Mouse (Mus musculus) forebrain, postnatal 0 days (tissue): ENCODE data around the gene Adck2. TPM values are rescaled to one million over a fixed set of nuclear protein-coding genes. Genes with fewer than 3 reads are reported as not detected.

Source experiments
- ATAC-seq: fragments of 200-750 bp; cut with Nextera tagmentation; 2 replicates; pipeline ENCODE4 v1.8.0; 2017; ENCODE audit warnings: mild to moderate bottlenecking, moderate library complexity
- DNase-seq: peaks from one replicate; pipeline ENCODE4 v3.0.0-alpha.2; 2015
- H3K27ac ChIP-seq: fragments of 300-500 bp; sonication (generic); 2 replicates; pipeline ENCODE4 v1.5.1; 2014; ENCODE audit warnings: low read depth, mild to moderate bottlenecking, antibody characterized with exemption, low read length, moderate library complexity, mixed read lengths
- H3K27me3 ChIP-seq: fragments of 300-500 bp; sonication (generic); 2 replicates; pipeline ENCODE4 v1.6.1; 2014; ENCODE audit warnings: mild to moderate bottlenecking, low read length, mixed read lengths; ENCODE audit not compliant: insufficient read depth
- H3K36me3 ChIP-seq: fragments of 300-500 bp; sonication (generic); 2 replicates; pipeline ENCODE4 v1.6.1; 2014; ENCODE audit warnings: mild to moderate bottlenecking, moderate library complexity; ENCODE audit not compliant: insufficient read depth
- H3K4me1 ChIP-seq: fragments of 300-500 bp; sonication (generic); 2 replicates; pipeline ENCODE4 v1.6.1; 2014; ENCODE audit warnings: antibody characterized with exemption; ENCODE audit not compliant: insufficient read depth
- H3K4me2 ChIP-seq: fragments of 300-500 bp; sonication (generic); 2 replicates; pipeline ENCODE4 v1.6.1; 2014; ENCODE audit warnings: low read depth, mild to moderate bottlenecking, moderate library complexity
- H3K4me3 ChIP-seq: fragments of 300-500 bp; sonication (generic); 2 replicates; pipeline ENCODE4 v1.5.1; 2014; ENCODE audit warnings: low read depth, low read length, mixed read lengths
- H3K9ac ChIP-seq: fragments of 300-500 bp; sonication (generic); 2 replicates; pipeline ENCODE4 v1.6.1; 2014; ENCODE audit warnings: mild to moderate bottlenecking
- H3K9me3 ChIP-seq: fragments of 300-500 bp; sonication (generic); 2 replicates; pipeline ENCODE4 v1.6.1; 2016; ENCODE audit warnings: low read length
- CTCF ChIP-seq: sonication (generic); IDR thresholded peaks from 2 replicates; pipeline ENCODE4 v1.5.1; 2016; ENCODE audit warnings: antibody characterized with exemption, control low read depth, low read depth
- WGBS: fragments of 180-500 bp; shearing (Covaris S2); extraction: QIAGEN DNeasy Blood & Tissue Kit; methylation state at CpG from one replicate; pipeline ENCODE4 v1.1.7; 2014; 5-methylcytosine and 5-hydroxymethylcytosine counted together
- polyA plus RNA-seq: library from polyadenylated mRNA; unstranded; fragments of >200 nt; fragmentation: Nextera tagmentation; extraction: Ambion mirVana; gene quantifications from 2 replicates; pipeline ENCODE4 v1.2.1, GENCODE M21; 2015
- total RNA-seq: library from RNA; depleted of rRNA; stranded (reverse); fragments of >200 nt; gene quantifications from 2 replicates; pipeline ENCODE4 v1.2.3, GENCODE M21; 2014

The Adck2 gene
- total and polyA plus RNA-seq, 2 experiments from 2014 or later, result 17.6 to 40.3 TPM

- Histone ChIP-seq H3K27me3 (no peaks in the 10 kb centered on the region), H3K27ac (no peak overlapping the region), H3K4me1 (0 out of 2 replicates have a peak, but pooled peaks cover 3% of the 10 kb centered on the region), H3K36me3 (no peaks in the 10 kb centered on the region), H3K4me2 (no peak overlapping the region), H3K9me3 (no peaks in the 10 kb centered on the region), H3K4me3 (no peak overlapping the region), H3K9ac (no peak overlapping the region)
- no peak for ATAC-seq
- TF ChIP-seq CTCF, result no peak
- WGBS, result 97% methylated on average over 5 of the region's 5 CpGs
- DNase-seq, result no peak
Measured at GRCm38 (mm10) chr6:39537276-39537675, 36.4 kb upstream of the Adck2 start.

- H3K36me3 ChIP-seq, result no peaks in the 10 kb centered on the region
- DNase-seq (no peak), ATAC-seq (no peak)
- H3K4me1 ChIP-seq, result peaks cover 3% of the 10 kb centered on the region; the same call in 1 of the 2 replicates
- no peak overlapping the region for H3K4me3 ChIP-seq
- no peak overlapping the region for H3K27ac ChIP-seq
- H3K9me3 ChIP-seq, result no peaks in the 10 kb centered on the region
- no peak for TF ChIP-seq CTCF
- no peak overlapping the region for H3K9ac ChIP-seq
- 76% methylated on average over 8 of the region's 8 CpGs for WGBS
- H3K4me2 ChIP-seq, result no peak overlapping the region
- H3K27me3 ChIP-seq, result no peaks in the 10 kb centered on the region
Measured at GRCm38 (mm10) chr6:39538227-39538626, 35.4 kb upstream of the Adck2 start.

- TF ChIP-seq CTCF, result no peak
- peak overlapping the region; percentile 13; the same call in 1 of the 2 replicates for H3K4me2 ChIP-seq
- 0 out of 2 replicates have a peak overlapping the region, but pooled peaks have one; percentile 2 for H3K9ac ChIP-seq
- no peaks in the 10 kb centered on the region for H3K27me3 ChIP-seq
- H3K36me3 ChIP-seq, result no peaks in the 10 kb centered on the region
- ATAC-seq, result peak; percentile 42; the same call in 1 of the 2 replicates
- DNase-seq, result no peak
- H3K27ac ChIP-seq, result no peak overlapping the region
- H3K9me3 ChIP-seq, result no peaks in the 10 kb centered on the region
- no peak overlapping the region for H3K4me3 ChIP-seq
- 25% methylated on average over 7 of the region's 7 CpGs for WGBS
- peaks cover 3% of the 10 kb centered on the region; the same call in 1 of the 2 replicates for H3K4me1 ChIP-seq
Measured at GRCm38 (mm10) chr6:39539679-39540155, 34.0 kb upstream of the Adck2 start.

- 59% methylated on average over 2 of the region's 2 CpGs for WGBS
- no peaks in the 10 kb centered on the region for H3K36me3 ChIP-seq
- no peaks in the 10 kb centered on the region for H3K27me3 ChIP-seq
- DNase-seq (no peak), ATAC-seq (no peak)
- peaks cover 3% of the 10 kb centered on the region; the same call in 1 of the 2 replicates for H3K4me1 ChIP-seq
- no peak overlapping the region for H3K4me3 ChIP-seq
- no peak for TF ChIP-seq CTCF
- no peaks in the 10 kb centered on the region for H3K9me3 ChIP-seq
- no peak overlapping the region for H3K27ac ChIP-seq
- H3K9ac ChIP-seq, result no peak overlapping the region
- no peak overlapping the region for H3K4me2 ChIP-seq
Measured at GRCm38 (mm10) chr6:39540563-39540962, 33.1 kb upstream of the Adck2 start.

GRCm38 (mm10) chr6:39542631-39543597 is 30.8 kb upstream of the Adck2 start:
- H3K27me3 ChIP-seq, result no peaks in the 10 kb centered on the region
- no peaks in the 10 kb centered on the region for H3K9me3 ChIP-seq
- DNase-seq, result peak; percentile 72
- no peak for TF ChIP-seq CTCF
- H3K4me1 ChIP-seq, result peaks cover 3% of the 10 kb centered on the region
- no peak overlapping the region for H3K4me2 ChIP-seq
- peak; percentile 68 for ATAC-seq
- no peak overlapping the region for H3K9ac ChIP-seq
- 19% methylated on average over 15 of the region's 15 CpGs for WGBS
- H3K4me3 ChIP-seq, result no peak overlapping the region
- peak overlapping the region; percentile 64; the same call in 1 of the 2 replicates for H3K27ac ChIP-seq
- H3K36me3 ChIP-seq, result no peaks in the 10 kb centered on the region

GRCm38 (mm10) chr6:39543769-39544420 is 29.8 kb upstream of the Adck2 start:
- Histone ChIP-seq H3K27ac (peak overlapping the region; percentile 64; the same call in 1 of the 2 replicates), H3K9ac (no peak overlapping the region), H3K27me3 (no peaks in the 10 kb centered on the region), H3K4me1 (peaks cover 3% of the 10 kb centered on the region), H3K4me2 (no peak overlapping the region), H3K36me3 (no peaks in the 10 kb centered on the region), H3K4me3 (no peak overlapping the region), H3K9me3 (no peaks in the 10 kb centered on the region)
- ATAC-seq, result no peak
- DNase-seq, result no peak
- WGBS, result 32% methylated on average over 15 of the region's 15 CpGs
- no peak for TF ChIP-seq CTCF
